ENCODE assay signal across 12 mouse cellular contexts in genomic region chr4:141604493-141604892, GRCm38 (mm10). TPM values are rescaled to one million over a fixed set of nuclear protein-coding genes. Genes with fewer than 3 reads are reported as not detected.
DNase-seq lines count a peak whose midpoint lies in the region; ATAC-seq and TF ChIP-seq lines count a peak whose summit lies in the region.
"Had no signal": no experiment of that assay in that cellular context is flagged by ENCODE, and none has a peak within 500 bp of the region (broad histone marks: within the 10 kb centered on the region; RNA-seq: fewer than 3 reads in every experiment).

No protein-coding gene starts in this region.

- TF ChIP-seq POLR2A in lung, adult 2 months (IDR thresholded peaks at IDR 0.05; ENCODE audit: borderline replicate concordance, extremely low read depth, low read depth, low read length): no peak

- peaks cover 7% of the 10 kb centered on the region; the same call in 1 of the 2 replicates for H3K9me3 ChIP-seq in heart, embryonic 13.5 days
- peaks cover 4% of the 10 kb centered on the region for H3K9me3 ChIP-seq in kidney, embryonic 16.5 days (ENCODE audit: low read length)
- H3K9me3 ChIP-seq in stomach, embryonic 14.5 days (ENCODE audit: control insufficient read depth, low read depth, low read length): no peaks in the 10 kb centered on the region
- H3K9me3 ChIP-seq in forebrain, embryonic 12.5 days: no peaks in the 10 kb centered on the region
- H3K9me3 ChIP-seq: liver, embryonic 13.5 days had no signal

- peaks cover 10% of the 10 kb centered on the region for H3K4me1 ChIP-seq in lung, adult 2 months (ENCODE audit: control insufficient read depth, insufficient read depth, low read length)
- peaks cover 58% of the 10 kb centered on the region for H3K4me1 ChIP-seq in heart, embryonic 13.5 days
- H3K4me1 ChIP-seq in kidney, embryonic 16.5 days (ENCODE audit: insufficient read depth, low read length): peaks cover 22% of the 10 kb centered on the region
- peaks cover 16% of the 10 kb centered on the region; the same call in 1 of the 2 replicates for H3K4me1 ChIP-seq in stomach, embryonic 14.5 days (ENCODE audit: control insufficient read depth, insufficient read depth, low read length)
- H3K4me1 ChIP-seq in forebrain, embryonic 12.5 days: peaks cover 5% of the 10 kb centered on the region

- WGBS in lung, adult 2 months: 27% methylated on average over 8 of the region's 8 CpGs
- 39% methylated on average over 8 of the region's 8 CpGs for WGBS in heart, embryonic 13.5 days
- WGBS in kidney, embryonic 16.5 days: 42% methylated on average over 8 of the region's 8 CpGs
- 17% methylated on average over 8 of the region's 8 CpGs for WGBS in stomach, embryonic 14.5 days
- WGBS in forebrain, embryonic 12.5 days: 73% methylated on average over 8 of the region's 8 CpGs

- peak; percentile 26 to 53 for DNase-seq in lung, adult 18-20 months
- DNase-seq in lung, adult 2 months: no peak
- no peak for DNase-seq in frontal cortex, postnatal 25 days (ENCODE audit: low spot score in 2 of 2)
- no peak for DNase-seq in embryo, embryonic 9.5 days (ENCODE audit: extremely low spot score)
- DNase-seq: liver, embryonic 13.5 days had no signal

- ATAC-seq in heart, embryonic 13.5 days (ENCODE audit: extremely low read depth, insufficient number of reproducible peaks, low FRiP score, low TSS enrichment): no peak
- peak; percentile 32; the same call in 1 of the 2 replicates for ATAC-seq in kidney, embryonic 16.5 days (ENCODE audit: low FRiP score, low TSS enrichment)
- no peak for ATAC-seq in stomach, embryonic 14.5 days (ENCODE audit: insufficient number of reproducible peaks, insufficient read depth, low FRiP score, low read depth)
- ATAC-seq in forebrain, embryonic 12.5 days (ENCODE audit: low FRiP score): no peak
- ATAC-seq: hindbrain, embryonic 16.5 days had no signal

- no peaks in the 10 kb centered on the region for H3K27me3 ChIP-seq in heart, embryonic 13.5 days (replicated peaks)
- no peaks in the 10 kb centered on the region for H3K27me3 ChIP-seq in kidney, embryonic 16.5 days (ENCODE audit: insufficient read depth, low read length)
- H3K27me3 ChIP-seq in stomach, embryonic 14.5 days (ENCODE audit: control insufficient read depth, insufficient read depth, low read length): no peaks in the 10 kb centered on the region
- peaks cover 27% of the 10 kb centered on the region for H3K27me3 ChIP-seq in forebrain, embryonic 12.5 days

- H3K36me3 ChIP-seq in heart, embryonic 13.5 days: no peaks in the 10 kb centered on the region
- no peaks in the 10 kb centered on the region for H3K36me3 ChIP-seq in kidney, embryonic 16.5 days (ENCODE audit: insufficient read depth, low read length)
- no peaks in the 10 kb centered on the region for H3K36me3 ChIP-seq in stomach, embryonic 14.5 days (ENCODE audit: control insufficient read depth, insufficient read depth, low read length)
- H3K36me3 ChIP-seq in forebrain, embryonic 12.5 days (replicated peaks): no peaks in the 10 kb centered on the region
- H3K36me3 ChIP-seq: liver, embryonic 13.5 days had no signal

- no peak overlapping the region for H3K4me2 ChIP-seq in heart, embryonic 13.5 days
- H3K4me2 ChIP-seq in kidney, embryonic 16.5 days (replicated peaks; ENCODE audit: low read depth, low read length): no peak overlapping the region
- H3K4me2 ChIP-seq in stomach, embryonic 14.5 days (replicated peaks; ENCODE audit: low read depth, low read length): no peak overlapping the region
- no peak overlapping the region for H3K4me2 ChIP-seq in forebrain, embryonic 12.5 days
- H3K4me2 ChIP-seq: liver, embryonic 13.5 days had no signal

- peak overlapping the region; percentile 75 for H3K27ac ChIP-seq in heart, embryonic 13.5 days (replicated peaks)
- peak overlapping the region; percentile 74 for H3K27ac ChIP-seq in kidney, embryonic 16.5 days (ENCODE audit: low read length)
- peak overlapping the region; percentile 76 for H3K27ac ChIP-seq in stomach, embryonic 14.5 days (ENCODE audit: low read length)
- no peak overlapping the region for H3K27ac ChIP-seq in forebrain, embryonic 12.5 days
- H3K27ac ChIP-seq: liver, embryonic 13.5 days had no signal

- H3K9ac ChIP-seq in heart, embryonic 13.5 days: peak overlapping the region; percentile 34; the same call in 1 of the 2 replicates
- 0 out of 2 replicates have a peak overlapping the region, but pooled peaks have one; percentile 7 for H3K9ac ChIP-seq in kidney, embryonic 16.5 days (replicated peaks; ENCODE audit: low read length)
- no peak overlapping the region for H3K9ac ChIP-seq in stomach, embryonic 14.5 days (replicated peaks; ENCODE audit: low read depth, low read length)
- H3K9ac ChIP-seq in forebrain, embryonic 12.5 days: no peak overlapping the region
- H3K9ac ChIP-seq: liver, embryonic 13.5 days had no signal

- no peak for TF ChIP-seq CTCF in lung, adult 2 months (IDR thresholded peaks at IDR 0.05; ENCODE audit: insufficient read depth, low read length)

- no peak overlapping the region for H3K4me3 ChIP-seq in lung, adult 2 months (replicated peaks; ENCODE audit: extremely low read depth, low read depth, low read length)
- H3K4me3 ChIP-seq in heart, embryonic 13.5 days: no peak overlapping the region
- no peak overlapping the region for H3K4me3 ChIP-seq in kidney, embryonic 16.5 days (ENCODE audit: low read length)
- no peak overlapping the region for H3K4me3 ChIP-seq in stomach, embryonic 14.5 days (ENCODE audit: low read depth, low read length)
- no peak overlapping the region for H3K4me3 ChIP-seq in forebrain, embryonic 12.5 days (replicated peaks)
- H3K4me3 ChIP-seq: erythroblast, embryonic 14.5 days; liver, embryonic 13.5 days had no signal

RNA-seq across cellular contexts. Expression of gene Fblim1, which starts 1.4 kb away (rescaled TPM):
- polyA plus RNA-seq in lung, adult 2 months (2012; rRNA removed): 36.2 and 45.7 TPM in 2 replicates
- 55.3 and 55.9 TPM in 2 replicates for polyA plus RNA-seq in heart, embryonic 13.5 days (2015; fragmentation: Nextera tagmentation; extraction: Ambion mirVana)
- 76.4 and 85.2 TPM in 2 replicates for polyA plus RNA-seq in kidney, embryonic 16.5 days (2015; fragmentation: Nextera tagmentation; extraction: Ambion mirVana)
- 94.9 and 98.0 TPM in 2 replicates for polyA plus RNA-seq in stomach, embryonic 14.5 days (2014; fragmentation: Nextera tagmentation; extraction: Ambion mirVana)
- polyA plus RNA-seq in forebrain, embryonic 12.5 days (2016; fragmentation: Nextera tagmentation; extraction: Ambion mirVana): 17.3 and 19.8 TPM in 2 replicates

RNA-seq across cellular contexts. Expression of gene Tmem82, which starts 13.9 kb away (rescaled TPM):
- 5.1 and 5.3 TPM in 2 replicates for polyA plus RNA-seq in lung, adult 2 months (2012; rRNA removed)
- polyA plus RNA-seq in heart, embryonic 13.5 days (2015; fragmentation: Nextera tagmentation; extraction: Ambion mirVana): 0.44 and 0.62 TPM in 2 replicates
- 4.3 and 5.4 TPM in 2 replicates for polyA plus RNA-seq in kidney, embryonic 16.5 days (2015; fragmentation: Nextera tagmentation; extraction: Ambion mirVana)
- polyA plus RNA-seq in stomach, embryonic 14.5 days (2014; fragmentation: Nextera tagmentation; extraction: Ambion mirVana): 0.29 and 0.32 TPM in 2 replicates
- 0.09 and 0.33 TPM in 2 replicates for polyA plus RNA-seq in forebrain, embryonic 12.5 days (2016; fragmentation: Nextera tagmentation; extraction: Ambion mirVana)

RNA-seq across cellular contexts. Expression of gene Slc25a34, which starts 19.1 kb away (rescaled TPM):
- 2.3 and 3.9 TPM in 2 replicates for polyA plus RNA-seq in lung, adult 2 months (2012; rRNA removed)
- 0.37 and 0.49 TPM in 2 replicates for polyA plus RNA-seq in heart, embryonic 13.5 days (2015; fragmentation: Nextera tagmentation; extraction: Ambion mirVana)
- 0.54 and 0.69 TPM in 2 replicates for polyA plus RNA-seq in kidney, embryonic 16.5 days (2015; fragmentation: Nextera tagmentation; extraction: Ambion mirVana)
- polyA plus RNA-seq in stomach, embryonic 14.5 days (2014; fragmentation: Nextera tagmentation; extraction: Ambion mirVana): not detected in 2 replicates
- not detected in 2 replicates for polyA plus RNA-seq in forebrain, embryonic 12.5 days (2016; fragmentation: Nextera tagmentation; extraction: Ambion mirVana)
- polyA plus RNA-seq: erythroblast, embryonic 14.5 days; neural tube, embryonic 11.5 days had no signal

Comparison
In these comparisons a context has a peak if more than half of its experiments do, and no peak if none do; other contexts are left out.
1. DNase-seq: peak in lung, adult 18-20 months (2 of 2); none in lung, adult 2 months (single experiment), frontal cortex, postnatal 25 days (0 of 2) and embryo, embryonic 9.5 days (single experiment).
2. H3K9ac ChIP-seq: peak in heart, embryonic 13.5 days (single experiment) and kidney, embryonic 16.5 days (single experiment); none in stomach, embryonic 14.5 days (single experiment) and forebrain, embryonic 12.5 days (single experiment).